Mouse (Mus musculus) intestine, embryonic 14.5 days (tissue): ENCODE data around the gene C8g. TPM values are rescaled to one million over a fixed set of nuclear protein-coding genes. Genes with fewer than 3 reads are reported as not detected.

Experiments used
- ATAC-seq: fragments of 200-750 bp; cut with Nextera tagmentation; replicated peaks from 2 replicates; pipeline ENCODE4 v1.8.0; 2017; ENCODE audit warnings: low read depth, moderate number of reproducible peaks, moderate TSS enrichment, moderate library complexity; ENCODE audit not compliant: low FRiP score, low TSS enrichment
- DNase-seq: peaks from one replicate; pipeline ENCODE4 v3.0.0-alpha.2; 2018; ENCODE audit warnings: low spot score
- H3K27ac ChIP-seq: fragments of 300-500 bp; sonication (generic); 2 replicates; pipeline ENCODE4 v1.5.1; 2014; ENCODE audit warnings: low read depth, mild to moderate bottlenecking, control low read depth
- H3K27me3 ChIP-seq: fragments of 300-500 bp; sonication (generic); replicated peaks from 2 replicates; pipeline ENCODE4 v1.6.1; 2014; ENCODE audit warnings: low read length, control low read depth; ENCODE audit not compliant: control insufficient read depth, insufficient read depth
- H3K36me3 ChIP-seq: fragments of 300-500 bp; sonication (generic); 2 replicates; pipeline ENCODE4 v1.6.1; 2014; ENCODE audit warnings: low read length, control low read depth; ENCODE audit not compliant: control insufficient read depth, insufficient read depth
- H3K4me1 ChIP-seq: fragments of 300-500 bp; sonication (generic); replicated peaks from 2 replicates; pipeline ENCODE4 v1.6.1; 2014; ENCODE audit warnings: low read length, control low read depth, mixed read lengths; ENCODE audit not compliant: control insufficient read depth, insufficient read depth
- H3K4me2 ChIP-seq: fragments of 300-500 bp; sonication (generic); 2 replicates; pipeline ENCODE4 v1.6.1; 2014; ENCODE audit warnings: low read length
- H3K4me3 ChIP-seq: fragments of 300-500 bp; sonication (generic); 2 replicates; pipeline ENCODE4 v1.5.1; 2014; ENCODE audit warnings: low read depth, low read length, control low read depth, mixed read lengths
- H3K9ac ChIP-seq: fragments of 300-500 bp; sonication (generic); 2 replicates; pipeline ENCODE4 v1.6.1; 2014; ENCODE audit warnings: mild to moderate bottlenecking, low read length
- H3K9me3 ChIP-seq: fragments of 300-500 bp; sonication (generic); 2 replicates; pipeline ENCODE4 v1.6.1; 2016; ENCODE audit warnings: low read length, control low read depth; ENCODE audit not compliant: control insufficient read depth
- WGBS: fragments of 180-500 bp; shearing (Covaris S2); extraction: QIAGEN DNeasy Blood & Tissue Kit; methylation state at CpG from one replicate; pipeline ENCODE4 v1.1.7; 2014; 5-methylcytosine and 5-hydroxymethylcytosine counted together
- polyA plus RNA-seq: library from polyadenylated mRNA; unstranded; fragments of >200 nt; fragmentation: Nextera tagmentation; extraction: Ambion mirVana; gene quantifications from 2 replicates; pipeline ENCODE4 v1.2.1, GENCODE M21; 2014

C8g gene
- polyA plus RNA-seq, 1 experiment from 2014 or later: 6.3 TPM

GRCm38 (mm10) chr2:25536531-25536930 lies 35.0 kb upstream of the C8g start:
- Histone ChIP-seq H3K27ac (no peak overlapping the region), H3K4me2 (no peak overlapping the region), H3K36me3 (peaks cover 65% of the 10 kb centered on the region), H3K9me3 (no peaks in the 10 kb centered on the region), H3K4me3 (no peak overlapping the region), H3K9ac (no peak overlapping the region), H3K4me1 (no peaks in the 10 kb centered on the region), H3K27me3 (no peaks in the 10 kb centered on the region)
- DNase-seq: no peak
- ATAC-seq: no peak
- WGBS: 94% methylated on average over 8 of the region's 8 CpGs

GRCm38 (mm10) chr2:25534866-25535182 lies 33.3 kb upstream of the C8g start:
- Histone ChIP-seq H3K4me1 (no peaks in the 10 kb centered on the region), H3K27ac (no peak overlapping the region), H3K9ac (no peak overlapping the region), H3K27me3 (no peaks in the 10 kb centered on the region), H3K4me2 (no peak overlapping the region), H3K9me3 (no peaks in the 10 kb centered on the region), H3K4me3 (no peak overlapping the region), H3K36me3 (peaks cover 81% of the 10 kb centered on the region)
- ATAC-seq: no peak
- WGBS: 97% methylated on average over 2 of the region's 2 CpGs
- DNase-seq: no peak

DNA sequence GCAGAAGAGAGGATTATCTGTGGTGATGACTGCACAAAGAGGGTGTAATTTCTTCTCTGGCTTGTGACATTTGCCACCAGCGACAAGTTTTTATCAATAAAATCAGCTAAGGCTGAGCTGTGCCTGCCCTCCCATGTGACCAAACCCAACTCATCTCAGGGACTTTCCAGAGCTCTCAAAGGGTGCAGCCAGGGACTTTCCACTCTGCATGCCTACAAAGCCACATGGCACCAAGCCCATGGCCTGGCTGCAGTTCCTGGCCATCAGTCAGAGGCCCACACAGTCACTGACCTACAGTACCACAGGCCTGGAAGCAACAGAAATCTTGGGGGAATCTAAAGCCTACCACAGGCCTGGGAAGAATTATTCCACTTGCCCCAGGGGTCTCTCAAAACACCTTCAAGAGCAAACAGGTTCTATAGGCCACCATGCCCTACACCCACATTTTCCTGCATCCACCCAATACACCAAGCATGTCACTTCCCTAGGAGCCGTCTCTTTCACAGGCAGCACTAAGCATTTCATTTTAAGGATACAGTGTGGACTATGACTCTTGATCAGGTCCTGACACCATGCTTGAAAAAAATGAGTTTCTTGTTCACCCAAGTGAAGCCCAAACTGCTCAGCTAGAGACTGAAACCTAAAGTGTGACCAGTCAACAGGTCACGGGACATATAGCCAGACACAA lies 32.8 kb upstream of the C8g start:
- Histone ChIP-seq H3K36me3 (peaks cover 85% of the 10 kb centered on the region), H3K27me3 (no peaks in the 10 kb centered on the region)
- no peak for ATAC-seq

GRCm38 (mm10) chr2:25533707-25534106 lies 32.2 kb upstream of the C8g start:
- 90% methylated on average over 2 of the region's 2 CpGs for WGBS
- peaks cover 91% of the 10 kb centered on the region for H3K36me3 ChIP-seq
- H3K4me3 ChIP-seq: no peak overlapping the region
- no peak for DNase-seq
- H3K9ac ChIP-seq: no peak overlapping the region
- no peak overlapping the region for H3K4me2 ChIP-seq
- H3K9me3 ChIP-seq: no peaks in the 10 kb centered on the region
- no peak overlapping the region for H3K27ac ChIP-seq
- ATAC-seq: no peak
- H3K27me3 ChIP-seq: no peaks in the 10 kb centered on the region
- no peaks in the 10 kb centered on the region for H3K4me1 ChIP-seq

More for the DNA sequence above, 32.8 kb upstream of the C8g start:
- no peak for DNase-seq
- Histone ChIP-seq H3K4me2 (no peak overlapping the region), H3K9ac (no peak overlapping the region), H3K9me3 (no peaks in the 10 kb centered on the region), H3K4me1 (no peaks in the 10 kb centered on the region), H3K4me3 (no peak overlapping the region), H3K27ac (no peak overlapping the region)
- WGBS: 83% methylated on average over 3 of the region's 3 CpGs

DNA sequence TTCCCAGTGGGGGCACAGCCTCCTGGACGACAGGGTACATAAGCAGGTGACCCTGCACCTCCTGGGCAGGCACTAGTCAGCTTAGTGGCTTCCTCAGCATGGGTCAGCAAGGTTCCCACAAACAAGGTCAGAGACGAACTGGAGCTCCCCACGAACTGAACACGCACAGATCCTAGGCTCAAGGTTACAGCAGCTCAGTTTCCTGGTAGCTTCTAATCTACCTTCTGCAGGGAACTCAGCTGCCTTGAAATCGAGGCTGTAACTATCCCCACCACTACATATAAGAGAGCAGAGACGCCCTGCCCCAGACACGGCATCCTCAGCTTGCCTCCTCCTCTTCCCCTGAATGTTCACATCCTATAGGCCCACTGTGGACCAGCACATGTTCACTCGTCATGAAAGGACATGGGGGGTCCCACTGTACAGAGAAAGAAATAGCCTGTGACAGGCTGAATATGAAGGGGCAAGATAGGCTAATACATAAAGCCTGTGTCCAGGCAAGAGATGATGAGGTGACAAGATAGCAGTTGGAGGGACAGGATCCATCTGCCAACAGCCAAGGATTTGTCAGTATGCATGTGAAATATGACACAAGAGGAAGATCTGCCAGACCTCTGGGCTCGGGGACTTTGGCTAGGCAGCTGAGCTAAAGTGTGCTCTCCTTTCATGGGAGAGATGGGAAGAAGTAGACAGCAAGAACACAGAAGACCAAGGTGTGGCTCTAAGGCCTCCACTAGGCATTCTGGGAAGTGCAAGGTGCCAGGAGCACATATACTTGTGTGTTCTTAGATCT lies 25.2 kb upstream of the C8g start:
- H3K36me3 ChIP-seq: peaks cover 92% of the 10 kb centered on the region
- no peak overlapping the region for H3K4me3 ChIP-seq
- no peak overlapping the region for H3K9ac ChIP-seq
- no peaks in the 10 kb centered on the region for H3K27me3 ChIP-seq
- DNase-seq (no peak), ATAC-seq (no peak)
- no peaks in the 10 kb centered on the region for H3K9me3 ChIP-seq
- 95% methylated on average over 9 of the region's 9 CpGs for WGBS
- no peaks in the 10 kb centered on the region for H3K4me1 ChIP-seq
- no peak overlapping the region for H3K27ac ChIP-seq
- H3K4me2 ChIP-seq: no peak overlapping the region

GRCm38 (mm10) chr2:25509912-25510311 lies 8.4 kb upstream of the C8g start:
- 59% methylated on average over 3 of the region's 3 CpGs for WGBS
- no peak for ATAC-seq
- Histone ChIP-seq H3K4me1 (no peaks in the 10 kb centered on the region), H3K27me3 (no peaks in the 10 kb centered on the region), H3K9me3 (no peaks in the 10 kb centered on the region), H3K27ac (no peak overlapping the region), H3K9ac (no peak overlapping the region), H3K4me2 (no peak overlapping the region), H3K36me3 (peaks cover 4% of the 10 kb centered on the region), H3K4me3 (no peak overlapping the region)
- DNase-seq: no peak

- H3K27ac ChIP-seq: no peak overlapping the region
- no peaks in the 10 kb centered on the region for H3K9me3 ChIP-seq
- peaks cover 2% of the 10 kb centered on the region for H3K4me1 ChIP-seq
- no peak overlapping the region for H3K4me3 ChIP-seq
- H3K36me3 ChIP-seq: peaks cover 24% of the 10 kb centered on the region
- ATAC-seq: no peak
- H3K9ac ChIP-seq: no peak overlapping the region
- no peak for DNase-seq
- H3K4me2 ChIP-seq: no peak overlapping the region
- no peaks in the 10 kb centered on the region for H3K27me3 ChIP-seq
- 31% methylated on average over 5 of the region's 5 CpGs for WGBS
Observed at GRCm38 (mm10) chr2:25506964-25507363, 5.4 kb upstream of the C8g start.

DNA sequence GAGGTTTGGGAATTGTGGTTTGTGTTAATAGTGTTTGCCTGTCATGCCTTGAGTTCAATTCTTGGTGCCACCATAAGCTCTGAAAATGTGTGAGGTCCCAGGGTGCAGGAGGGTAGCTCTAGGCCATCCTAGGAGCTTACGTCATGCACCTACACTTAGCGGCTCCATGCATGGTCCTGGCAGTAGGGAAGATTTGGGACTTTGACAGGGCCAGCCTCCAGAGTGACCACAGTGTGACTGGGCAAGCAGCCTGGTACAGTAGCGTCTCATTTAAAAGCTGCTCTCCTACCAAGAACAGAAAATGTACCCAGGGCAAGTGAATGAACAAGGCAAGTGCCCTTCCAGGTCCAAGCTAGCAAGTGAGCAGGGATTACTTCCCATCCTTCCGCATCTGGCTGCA lies 4.3 kb upstream of the C8g start:
- Histone ChIP-seq H3K9me3 (no peaks in the 10 kb centered on the region), H3K4me3 (no peak overlapping the region), H3K4me2 (no peak overlapping the region), H3K27me3 (no peaks in the 10 kb centered on the region), H3K36me3 (peaks cover 24% of the 10 kb centered on the region), H3K4me1 (peaks cover 10% of the 10 kb centered on the region), H3K9ac (no peak overlapping the region), H3K27ac (no peak overlapping the region)
- WGBS: 97% methylated on average over 4 of the region's 4 CpGs
- ATAC-seq (no peak), DNase-seq (no peak)

- 93% methylated on average over 1 of the region's 1 CpGs for WGBS
- DNase-seq: no peak
- H3K9ac ChIP-seq: no peak overlapping the region
- H3K4me2 ChIP-seq: no peak overlapping the region
- H3K36me3 ChIP-seq: peaks cover 24% of the 10 kb centered on the region
- H3K27me3 ChIP-seq: no peaks in the 10 kb centered on the region
- peaks cover 10% of the 10 kb centered on the region for H3K4me1 ChIP-seq
- H3K4me3 ChIP-seq: no peak overlapping the region
- H3K9me3 ChIP-seq: no peaks in the 10 kb centered on the region
- no peak overlapping the region for H3K27ac ChIP-seq
- ATAC-seq: no peak
Observed at GRCm38 (mm10) chr2:25505000-25505399, 3.5 kb upstream of the C8g start.
